Mouse (Mus musculus) liver, postnatal 0 days (tissue): ENCODE results near the gene Ccnyl1. TPM values are rescaled to one million over a fixed set of nuclear protein-coding genes. Genes with fewer than 3 reads are reported as not detected.
"Not testable (repeated sequence)": the region's sequence is repeated elsewhere in the genome, so short reads cannot be mapped to it uniquely, and the experiment has no call there.

Experiments used
- ATAC-seq: fragments of 200-750 bp; cut with Nextera tagmentation; 2 replicates; pipeline ENCODE4 v1.8.0; 2017; ENCODE audit warnings: mild to moderate bottlenecking, moderate library complexity
- DNase-seq: peaks from one replicate; pipeline ENCODE4 v3.0.0-alpha.2; 2016
- H3K27ac ChIP-seq: fragments of 300-500 bp; sonication (generic); 2 replicates; pipeline ENCODE4 v1.5.1; 2014; ENCODE audit warnings: antibody characterized with exemption, moderate library complexity, mild to moderate bottlenecking, low read depth
- H3K27me3 ChIP-seq: fragments of 300-500 bp; sonication (generic); 2 replicates; pipeline ENCODE4 v1.6.1; 2014; ENCODE audit warnings: low read length, control low read depth, mixed read lengths; ENCODE audit not compliant: insufficient read depth
- H3K36me3 ChIP-seq: fragments of 300-500 bp; sonication (generic); replicated peaks from 2 replicates; pipeline ENCODE4 v1.6.1; 2014; ENCODE audit warnings: mild to moderate bottlenecking, control low read depth, low read length, moderate library complexity, mixed read lengths; ENCODE audit not compliant: insufficient read depth
- H3K4me1 ChIP-seq: fragments of 300-500 bp; sonication (generic); 2 replicates; pipeline ENCODE4 v1.6.1; 2014; ENCODE audit warnings: antibody characterized with exemption, mild to moderate bottlenecking, control low read depth; ENCODE audit not compliant: insufficient read depth
- H3K4me2 ChIP-seq: fragments of 300-500 bp; sonication (generic); 2 replicates; pipeline ENCODE4 v1.6.1; 2014; ENCODE audit warnings: low read depth, mild to moderate bottlenecking, low read length, moderate library complexity, mixed read lengths
- H3K4me3 ChIP-seq: fragments of 300-500 bp; sonication (generic); 2 replicates; pipeline ENCODE4 v1.5.1; 2014; ENCODE audit warnings: low read depth, low read length
- H3K9ac ChIP-seq: fragments of 300-500 bp; sonication (generic); replicated peaks from 2 replicates; pipeline ENCODE4 v1.6.1; 2014; ENCODE audit warnings: mild to moderate bottlenecking, moderate library complexity
- H3K9me3 ChIP-seq: fragments of 300-500 bp; sonication (generic); 2 replicates; pipeline ENCODE4 v1.6.1; 2016; ENCODE audit warnings: mild to moderate bottlenecking, control low read depth, low read length, mixed read lengths
- CTCF ChIP-seq: sonication (generic); IDR thresholded peaks from 2 replicates; pipeline ENCODE4 v1.5.1; 2016; ENCODE audit warnings: antibody characterized with exemption, low read depth
- EP300 ChIP-seq: IDR thresholded peaks from 2 replicates; pipeline ENCODE4 v1.6.1; 2016; ENCODE audit warnings: antibody characterized with exemption, low read depth, mild to moderate bottlenecking
- WGBS: fragments of 180-500 bp; shearing (Covaris S2); extraction: QIAGEN DNeasy Blood & Tissue Kit; methylation state at CpG from one replicate; pipeline ENCODE4 v1.1.7; 2014; ENCODE audit not compliant: insufficient replicate concordance; 5-methylcytosine and 5-hydroxymethylcytosine counted together
- polyA plus RNA-seq: library from polyadenylated mRNA; unstranded; fragments of >200 nt; fragmentation: Nextera tagmentation; extraction: Ambion mirVana; gene quantifications from 2 replicates; pipeline ENCODE4 v1.2.1, GENCODE M21; 2015

The Ccnyl1 gene
- polyA plus RNA-seq, result 0.89 and 1.3 TPM in 2 replicates

GRCm38 (mm10) chr1:64690213-64691013 is at the start of gene Ccnyl1:
Gene Ccnyl1, plus strand, starts transcription at chr1:64690455.
- H3K27me3 ChIP-seq, result 0 out of 2 replicates have a peak, but pooled peaks cover 2% of the 10 kb centered on the region
- no peaks in the 10 kb centered on the region for H3K9me3 ChIP-seq
- TF ChIP-seq CTCF (no peak), EP300 (no peak; the same call in 1 of the 2 replicates)
- under 1% methylated on average over 61 of the region's 71 CpGs for WGBS
- H3K27ac ChIP-seq, result peak within 1 kb of the TSS; percentile 81
- peak within 1 kb of the TSS; percentile 87 for H3K4me3 ChIP-seq
- H3K9ac ChIP-seq, result peak within 1 kb of the TSS; percentile 86
- no peaks in the 10 kb centered on the region for H3K36me3 ChIP-seq
- H3K4me2 ChIP-seq, result peak within 1 kb of the TSS; percentile 99
- H3K4me1 ChIP-seq, result peaks cover 20% of the 10 kb centered on the region
- ATAC-seq (peak; percentile 98), DNase-seq (peak; percentile 99)

- no peak overlapping the region for H3K4me2 ChIP-seq
- peaks cover 4% of the 10 kb centered on the region; the same call in 1 of the 2 replicates for H3K4me1 ChIP-seq
- H3K9me3 ChIP-seq, result no peaks in the 10 kb centered on the region
- DNase-seq (no peak), ATAC-seq (no peak)
- H3K4me3 ChIP-seq, result no peak overlapping the region
- H3K36me3 ChIP-seq, result no peaks in the 10 kb centered on the region
- H3K27ac ChIP-seq, result no peak overlapping the region
- no peak overlapping the region for H3K9ac ChIP-seq
- TF ChIP-seq CTCF (no peak), EP300 (no peak)
- WGBS, result 85% methylated on average over 6 of the region's 6 CpGs
- H3K27me3 ChIP-seq, result no peaks in the 10 kb centered on the region
Observed at GRCm38 (mm10) chr1:64641069-64641468, 49.2 kb upstream of the Ccnyl1 start.

GRCm38 (mm10) chr1:64642541-64642940 is 47.7 kb upstream of the Ccnyl1 start:
- H3K4me3 ChIP-seq, H3K27ac ChIP-seq, DNase-seq, H3K27me3 ChIP-seq, H3K4me2 ChIP-seq, ATAC-seq, H3K9ac ChIP-seq, H3K36me3 ChIP-seq, H3K4me1 ChIP-seq, H3K9me3 ChIP-seq: not testable (repeated sequence)
- WGBS, result 86% methylated on average over 8 of the region's 8 CpGs

- Histone ChIP-seq H3K9ac (no peak overlapping the region), H3K4me1 (no peaks in the 10 kb centered on the region), H3K9me3 (no peaks in the 10 kb centered on the region), H3K27ac (no peak overlapping the region), H3K4me2 (no peak overlapping the region), H3K36me3 (no peaks in the 10 kb centered on the region), H3K4me3 (no peak overlapping the region), H3K27me3 (no peaks in the 10 kb centered on the region)
- TF ChIP-seq EP300, result no peak
- TF ChIP-seq CTCF, result no peak
- no peak for DNase-seq
- WGBS, result 80% methylated on average over 3 of the region's 3 CpGs
- ATAC-seq, result no peak
Observed at GRCm38 (mm10) chr1:64644513-64644912, 45.7 kb upstream of the Ccnyl1 start.

GRCm38 (mm10) chr1:64649362-64650124 is 40.7 kb upstream of the Ccnyl1 start:
- H3K36me3 ChIP-seq, result no peaks in the 10 kb centered on the region
- H3K27me3 ChIP-seq, result no peaks in the 10 kb centered on the region
- H3K4me2 ChIP-seq, result no peak overlapping the region
- 69% methylated on average over 11 of the region's 11 CpGs for WGBS
- ATAC-seq (no peak), DNase-seq (no peak)
- H3K9ac ChIP-seq, result no peak overlapping the region
- H3K9me3 ChIP-seq, result no peaks in the 10 kb centered on the region
- no peaks in the 10 kb centered on the region for H3K4me1 ChIP-seq
- no peak overlapping the region for H3K4me3 ChIP-seq
- no peak overlapping the region for H3K27ac ChIP-seq
- TF ChIP-seq EP300 (no peak), CTCF (no peak)

- Histone ChIP-seq H3K36me3 (no peaks in the 10 kb centered on the region), H3K9ac (no peak overlapping the region), H3K4me2 (no peak overlapping the region), H3K9me3 (no peaks in the 10 kb centered on the region), H3K27ac (no peak overlapping the region), H3K4me3 (no peak overlapping the region), H3K4me1 (no peaks in the 10 kb centered on the region), H3K27me3 (no peaks in the 10 kb centered on the region)
- DNase-seq (no peak), ATAC-seq (no peak)
- WGBS, result 83% methylated on average over 6 of the region's 6 CpGs
- no peak for TF ChIP-seq CTCF
- no peak for TF ChIP-seq EP300
Observed at GRCm38 (mm10) chr1:64653701-64654100, 36.6 kb upstream of the Ccnyl1 start.
